Mouse (Mus musculus) heart, adult 2 months (tissue): ENCODE data around the gene Sac3d1.

Experiments
- CTCF ChIP-seq: fragments of 200-600 bp; IDR thresholded peaks from 2 replicates; pipeline ENCODE4 v1.8.1; 2022; ENCODE audit warnings: antibody characterized with exemption, mild to moderate bottlenecking, moderate library complexity
- POLR2A ChIP-seq: fragments of 200-500 bp; IDR thresholded peaks from 2 replicates; pipeline ENCODE4 v1.6.1; 2011; ENCODE audit warnings: mild to moderate bottlenecking, low read depth, low read length, control low read depth; ENCODE audit not compliant: insufficient read depth

DNA sequence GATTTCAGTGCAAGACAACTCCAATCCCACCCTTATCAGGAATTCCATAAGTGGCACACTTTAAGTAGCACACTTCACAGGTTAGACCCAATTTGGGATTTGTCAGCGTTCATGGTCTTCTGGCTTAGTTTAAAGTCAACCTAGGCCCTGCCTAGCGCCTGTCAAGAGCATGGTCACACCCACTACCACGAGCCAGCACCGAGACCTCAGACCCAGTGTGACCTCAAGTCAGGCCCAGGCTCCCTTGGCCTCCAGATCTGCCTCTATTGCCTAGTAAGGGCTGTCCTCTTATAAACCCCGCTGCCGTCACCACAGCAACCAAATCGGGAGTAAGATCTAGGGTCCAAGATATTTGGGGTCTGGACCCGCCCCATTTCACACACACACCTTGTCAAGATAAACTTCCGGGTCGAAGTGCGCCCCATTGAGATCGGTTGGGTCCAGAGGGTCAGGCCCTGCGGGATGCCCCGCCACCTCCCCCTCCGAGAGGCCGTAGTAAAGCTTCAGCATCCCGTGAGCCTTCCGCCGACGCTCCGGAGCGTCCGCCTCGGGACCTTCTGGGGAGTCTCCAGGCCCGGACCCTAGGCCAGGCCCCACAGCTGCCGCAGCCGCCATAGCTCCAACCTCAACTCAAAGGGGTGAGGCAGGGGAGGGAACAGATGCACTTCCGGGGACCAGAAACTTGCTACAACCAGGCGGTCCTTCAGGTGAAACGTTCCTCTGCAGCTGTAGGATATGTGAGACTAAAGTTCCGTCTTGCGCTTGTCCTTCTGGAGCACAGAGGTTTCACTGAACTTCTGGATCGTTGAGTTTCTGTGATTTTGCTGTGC, 41.7 kb downstream of the Sac3d1 start, which contains the start of gene Vps51:
- TF ChIP-seq POLR2A (peak; percentile 74), CTCF (no peak)
